Comparison of ENCODE assay signal across 16 mouse cellular contexts in genomic region chr3:142375106-142375505, GRCm38 (mm10). TPM values are rescaled to one million over a fixed set of nuclear protein-coding genes. Genes with fewer than 3 reads are reported as not detected.
DNase-seq lines count a peak whose midpoint lies in the region; ATAC-seq and TF ChIP-seq lines count a peak whose summit lies in the region.
"Had no signal": no experiment of that assay in that cellular context is flagged by ENCODE, and none has a peak within 500 bp of the region (broad histone marks: within the 10 kb centered on the region; RNA-seq: fewer than 3 reads in every experiment).

No protein-coding gene starts in this region.

- no peak for ATAC-seq in forebrain, embryonic 11.5 days (replicated peaks; ENCODE audit: low FRiP score)
- ATAC-seq in forebrain, embryonic 16.5 days: no peak

- H3K9me3 ChIP-seq in forebrain, embryonic 11.5 days (ENCODE audit: control insufficient read depth, low read length): no peaks in the 10 kb centered on the region
- no peaks in the 10 kb centered on the region for H3K9me3 ChIP-seq in forebrain, embryonic 16.5 days (ENCODE audit: control insufficient read depth, low read length)
- H3K9me3 ChIP-seq: limb, embryonic 12.5 days; liver, embryonic 15.5 days; midbrain, embryonic 12.5 days had no signal

- H3K27ac ChIP-seq in forebrain, embryonic 11.5 days (ENCODE audit: low read depth, low read length): 0 out of 2 replicates have a peak overlapping the region, but pooled peaks have one; percentile 21
- H3K27ac ChIP-seq in forebrain, embryonic 16.5 days (ENCODE audit: low read length): no peak overlapping the region
- peak overlapping the region; percentile 38; the same call in 1 of the 2 replicates for H3K27ac ChIP-seq in kidney, adult 2 months (ENCODE audit: insufficient read depth, low read depth, low read length)
- H3K27ac ChIP-seq: limb, embryonic 12.5 days; liver, embryonic 15.5 days; midbrain, embryonic 12.5 days had no signal

- no peak overlapping the region for H3K4me3 ChIP-seq in forebrain, embryonic 11.5 days (ENCODE audit: low read depth, low read length)
- H3K4me3 ChIP-seq in forebrain, embryonic 16.5 days (replicated peaks; ENCODE audit: low read length): no peak overlapping the region
- no peak overlapping the region for H3K4me3 ChIP-seq in kidney, adult 2 months (ENCODE audit: insufficient read depth, low read depth, low read length)
- H3K4me3 ChIP-seq: limb, embryonic 12.5 days; liver, embryonic 15.5 days; midbrain, embryonic 12.5 days had no signal

- H3K4me1 ChIP-seq in forebrain, embryonic 11.5 days (replicated peaks; ENCODE audit: control insufficient read depth, insufficient read depth, low read length): peaks cover 3% of the 10 kb centered on the region; the same call in 1 of the 2 replicates
- H3K4me1 ChIP-seq in forebrain, embryonic 16.5 days (replicated peaks; ENCODE audit: control insufficient read depth, insufficient read depth, low read length): no peaks in the 10 kb centered on the region
- peaks cover 7% of the 10 kb centered on the region; the same call in 1 of the 2 replicates for H3K4me1 ChIP-seq in kidney, adult 2 months (ENCODE audit: control insufficient read depth, insufficient read depth, low read length)
- H3K4me1 ChIP-seq: liver, embryonic 15.5 days had no signal

- DNase-seq in forebrain, embryonic 11.5 days (ENCODE audit: low spot score): no peak
- DNase-seq in kidney, adult 2 months: peak; percentile 55
- DNase-seq in kidney, adult 18-20 months: no peak
- DNase-seq in 3T3-L1 (ENCODE audit: low read depth, low spot score): peak; percentile 41
- DNase-seq in brain, embryonic 14.5 days (ENCODE audit: low read depth): peak; percentile 47
- no peak for DNase-seq in c-Kit-positive CD71-positive TER-119-positive erythroid progenitor cells, embryonic 14.5 days (ENCODE audit: low spot score)
- no peak for DNase-seq in spleen, adult 18-20 months
- DNase-seq: adrenal gland, postnatal 10 days; cerebellum, postnatal 10 days; lung, postnatal 14 days; right cerebral cortex, postnatal 14 days; thymus, postnatal 36 days had no signal

- TF ChIP-seq POLR2A in kidney, adult 2 months (IDR thresholded peaks at IDR 0.05; ENCODE audit: low read depth, low read length): no peak
- no peak for TF ChIP-seq POLR2A in brain, embryonic 14.5 days (IDR thresholded peaks at IDR 0.05; ENCODE audit: borderline replicate concordance, extremely low read depth, insufficient read depth, insufficient read length, poor library complexity, severe bottlenecking)

- 7% methylated on average over 1 of the region's 1 CpGs for WGBS in forebrain, embryonic 11.5 days
- WGBS in forebrain, embryonic 16.5 days: 5% methylated on average over 1 of the region's 1 CpGs
- WGBS in kidney, adult 2 months: 52% methylated on average over 1 of the region's 1 CpGs

- no peak overlapping the region for H3K4me2 ChIP-seq in forebrain, embryonic 11.5 days (ENCODE audit: low read depth, low read length, severe bottlenecking)
- H3K4me2 ChIP-seq in forebrain, embryonic 16.5 days (ENCODE audit: low read length): no peak overlapping the region
- H3K4me2 ChIP-seq: limb, embryonic 12.5 days; liver, embryonic 15.5 days; midbrain, embryonic 12.5 days had no signal

- H3K9ac ChIP-seq in forebrain, embryonic 11.5 days (ENCODE audit: low read length): no peak overlapping the region
- H3K9ac ChIP-seq in forebrain, embryonic 16.5 days (replicated peaks; ENCODE audit: low read depth, low read length): no peak overlapping the region
- H3K9ac ChIP-seq: limb, embryonic 12.5 days; liver, embryonic 15.5 days; midbrain, embryonic 12.5 days had no signal

- no peaks in the 10 kb centered on the region for H3K36me3 ChIP-seq in forebrain, embryonic 11.5 days (ENCODE audit: control insufficient read depth, insufficient read depth, low read length)
- no peaks in the 10 kb centered on the region for H3K36me3 ChIP-seq in forebrain, embryonic 16.5 days (ENCODE audit: control insufficient read depth, insufficient read depth)
- H3K36me3 ChIP-seq in kidney, adult 2 months (ENCODE audit: control insufficient read depth, insufficient read depth, low read length): no peaks in the 10 kb centered on the region
- H3K36me3 ChIP-seq: limb, embryonic 12.5 days; midbrain, embryonic 12.5 days had no signal

- no peak for TF ChIP-seq CTCF in kidney, adult 2 months (conservative IDR thresholded peaks at IDR 0.05; ENCODE audit: insufficient read depth, insufficient read length, low read depth, low read length)
- TF ChIP-seq CTCF in brain, embryonic 14.5 days (IDR thresholded peaks at IDR 0.05; ENCODE audit: borderline replicate concordance, extremely low read depth, insufficient read depth, insufficient read length): no peak

- no peaks in the 10 kb centered on the region for H3K27me3 ChIP-seq in forebrain, embryonic 11.5 days (ENCODE audit: control insufficient read depth, insufficient read depth, low read length)
- H3K27me3 ChIP-seq in forebrain, embryonic 16.5 days (replicated peaks; ENCODE audit: control insufficient read depth, insufficient read depth, low read length): no peaks in the 10 kb centered on the region
- H3K27me3 ChIP-seq in kidney, adult 2 months (replicated peaks; ENCODE audit: control insufficient read depth, insufficient read depth, low read length): no peaks in the 10 kb centered on the region
- H3K27me3 ChIP-seq: limb, embryonic 12.5 days; liver, embryonic 15.5 days; midbrain, embryonic 12.5 days had no signal

RNA-seq across cellular contexts. Expression of gene Pdlim5, which starts 20.4 kb away (rescaled TPM):
- polyA plus RNA-seq in forebrain, embryonic 11.5 days (2014; fragmentation: Nextera tagmentation; extraction: Ambion mirVana): 16.0 and 18.0 TPM in 2 replicates
- polyA plus RNA-seq in forebrain, embryonic 16.5 days (2015; fragmentation: Nextera tagmentation; extraction: Ambion mirVana): 10.0 and 11.5 TPM in 2 replicates
- 62.6 and 64.5 TPM in 2 replicates for polyA plus RNA-seq in kidney, adult 2 months (2012; rRNA removed)
- 12.4 and 14.3 TPM in 2 replicates for polyA plus RNA-seq in brain, embryonic 14.5 days (2012; rRNA removed)

Comparison
In these comparisons a context has a peak if more than half of its experiments do, and no peak if none do; other contexts are left out.
1. DNase-seq: peak in kidney, adult 2 months (single experiment), 3T3-L1 (single experiment) and brain, embryonic 14.5 days (single experiment); none in forebrain, embryonic 11.5 days (single experiment), kidney, adult 18-20 months (single experiment), c-Kit-positive CD71-positive TER-119-positive erythroid progenitor cells, embryonic 14.5 days (single experiment) and spleen, adult 18-20 months (0 of 2).